ENCODE assay signal across 10 mouse cellular contexts in genomic region chr13:73345102-73345890, GRCm38 (mm10). TPM values are rescaled to one million over a fixed set of nuclear protein-coding genes. Genes with fewer than 3 reads are reported as not detected.
DNase-seq lines count a peak whose midpoint lies in the region; ATAC-seq and TF ChIP-seq lines count a peak whose summit lies in the region.
"Had no signal": no experiment of that assay in that cellular context is flagged by ENCODE, and none has a peak within 500 bp of the region (broad histone marks: within the 10 kb centered on the region; RNA-seq: fewer than 3 reads in every experiment).

No protein-coding gene starts in this region.

- H3K79me2 ChIP-seq in MEL (ENCODE audit: control insufficient read depth, insufficient read depth, low read length, poor library complexity) = no peaks in the 10 kb centered on the region

- TF ChIP-seq CTCF in MEL (IDR thresholded peaks at IDR 0.05 in 2 of 3, conservative IDR thresholded peaks at IDR 0.05 in 1 of 3; ENCODE audit: control insufficient read depth in 1 of 3, insufficient read depth in 1 of 3, low read depth in 2 of 3, low read length in 3 of 3, poor library complexity in 1 of 3, severe bottlenecking in 1 of 3) = peak; percentile 65 to 82 (median 75)

- no peak for DNase-seq in heart, postnatal 14 days
- DNase-seq in A20 (ENCODE audit: low read depth, low spot score) (peak; percentile 59), MEL (ENCODE audit: low read depth, low spot score) (peak; percentile 87), adipocyte (ENCODE audit: low spot score) (no peak)
- peak; percentile 55 for DNase-seq in induced T-regulatory cell, adult 2 months (ENCODE audit: low read depth)
- DNase-seq in urinary bladder, postnatal 36 days (ENCODE audit: low spot score in 2 of 2) = no peak
- DNase-seq in frontal cortex, postnatal 14 days (ENCODE audit: low spot score in 2 of 2) = no peak
- DNase-seq: adrenal gland, adult 8-10 months had no signal

- no peak for TF ChIP-seq POLR2A in MEL (IDR thresholded peaks at IDR 0.05; ENCODE audit: control insufficient read depth in 1 of 2, insufficient read depth in 1 of 2, low read depth in 1 of 2, low read length in 2 of 2, poor library complexity in 1 of 2)

- H3K9me3 ChIP-seq in heart, embryonic 16.5 days (replicated peaks; ENCODE audit: control insufficient read depth, low read length) = no peaks in the 10 kb centered on the region
- no peaks in the 10 kb centered on the region for H3K9me3 ChIP-seq in MEL (replicated peaks; ENCODE audit: insufficient read depth, low read length)
- H3K9me3 ChIP-seq: lung, embryonic 15.5 days had no signal

- peak; percentile 78 to 88 for TF ChIP-seq EP300 in MEL (IDR thresholded peaks at IDR 0.05; ENCODE audit: low read depth in 1 of 2, low read length in 2 of 2)

- intact Hi-C loops in heart, postnatal 14 days (cut with DNase I) = loop anchor here (5.0 to 10.0 kb wide), 2 partner anchors 88 to 180 kb away; no protein-coding TSS in a partner anchor

- no peak for ATAC-seq in heart, embryonic 16.5 days (replicated peaks; ENCODE audit: extremely low read depth, insufficient read depth, low FRiP score)

- H3K4me3 ChIP-seq in heart, embryonic 16.5 days (ENCODE audit: low read length) = peak overlapping the region; percentile 13; the same call in 1 of the 2 replicates
- peak overlapping the region in 1 of 2 experiments; percentile 11; a peak in 1 of 4 replicates for H3K4me3 ChIP-seq in MEL (ENCODE audit: control insufficient read depth in 1 of 2, insufficient read depth in 1 of 2, low read depth in 2 of 2, low read length in 2 of 2)
- H3K4me3 ChIP-seq: lung, embryonic 15.5 days had no signal

- H3K4me1 ChIP-seq in heart, embryonic 16.5 days (ENCODE audit: control insufficient read depth, insufficient read depth, low read length) = peaks cover 3% of the 10 kb centered on the region; the same call in 1 of the 2 replicates
- peaks cover 0 to 3% of the 10 kb centered on the region in 2 experiments; a peak in 1 of 4 replicates for H3K4me1 ChIP-seq in MEL (ENCODE audit: control insufficient read depth in 1 of 2, insufficient read depth in 2 of 2, low read length in 2 of 2)

- H3K9ac ChIP-seq in heart, embryonic 16.5 days (ENCODE audit: low read length) = no peak overlapping the region
- H3K9ac ChIP-seq in MEL (ENCODE audit: control insufficient read depth, low read depth, low read length, poor library complexity, severe bottlenecking) = peak overlapping the region; percentile 35; the same call in 1 of the 2 replicates
- H3K9ac ChIP-seq: lung, embryonic 15.5 days had no signal

- TF ChIP-seq RAD21 in MEL (IDR thresholded peaks at IDR 0.05; ENCODE audit: low read depth, low read length) = peak; percentile 54

- no peaks in the 10 kb centered on the region for H3K27me3 ChIP-seq in heart, embryonic 16.5 days (ENCODE audit: control insufficient read depth, insufficient read depth, low read length)
- H3K27me3 ChIP-seq in MEL (ENCODE audit: control insufficient read depth in 1 of 2, insufficient read depth in 2 of 2, low read length in 2 of 2) = no peaks in the 10 kb centered on the region
- H3K27me3 ChIP-seq: lung, embryonic 15.5 days had no signal

- H3K4me2 ChIP-seq in heart, embryonic 16.5 days (ENCODE audit: low read depth, low read length) = peak overlapping the region; percentile 53
- H3K4me2 ChIP-seq: lung, embryonic 15.5 days had no signal

- WGBS in heart, embryonic 16.5 days = 67% methylated on average over 9 of the region's 9 CpGs

- no peaks in the 10 kb centered on the region for H3K36me3 ChIP-seq in heart, embryonic 16.5 days (ENCODE audit: control insufficient read depth, insufficient read depth)
- peaks cover 0 to 16% of the 10 kb centered on the region in 2 experiments; a peak in 2 of 4 replicates for H3K36me3 ChIP-seq in MEL (ENCODE audit: control insufficient read depth in 1 of 2, insufficient read depth in 2 of 2, low read length in 2 of 2)
- H3K36me3 ChIP-seq: lung, embryonic 15.5 days had no signal

- no peak overlapping the region for H3K27ac ChIP-seq in heart, embryonic 16.5 days (ENCODE audit: low read length)
- H3K27ac ChIP-seq in MEL (ENCODE audit: control insufficient read depth, low read depth, low read length) = no peak overlapping the region

TF ChIP-seq in MEL, 35 proteins besides CTCF, POLR2A, EP300 and RAD21:
- no peak for TF ChIP-seq MAFK (IDR thresholded peaks at IDR 0.05; ENCODE audit: borderline replicate concordance, low read depth, low read length)
- TF ChIP-seq JUND (IDR thresholded peaks at IDR 0.05; ENCODE audit: low read depth, low read length) = peak; percentile 88
- peak; percentile 91 for TF ChIP-seq GATA1 (IDR thresholded peaks at IDR 0.05; ENCODE audit: low read depth, low read length)
- TF ChIP-seq MYB (IDR thresholded peaks at IDR 0.05; ENCODE audit: low read depth, low read length) = no peak
- peak; percentile 81 for TF ChIP-seq MAX (IDR thresholded peaks at IDR 0.05; ENCODE audit: low read length)
- no peak for TF ChIP-seq POLR2AphosphoS2 (IDR thresholded peaks at IDR 0.05; ENCODE audit: low read length)
- TF ChIP-seq CHD1 (IDR thresholded peaks at IDR 0.05; ENCODE audit: low read depth, low read length) = no peak
- no peak for TF ChIP-seq UBTF (IDR thresholded peaks at IDR 0.05; ENCODE audit: borderline replicate concordance, insufficient read depth, low read depth, low read length)
- TF ChIP-seq E2F4 (IDR thresholded peaks at IDR 0.05; ENCODE audit: borderline replicate concordance, low read depth, low read length) = no peak
- 0 out of 2 replicates have a peak, but pooled peaks have one; percentile 19 for TF ChIP-seq ETS1 (IDR thresholded peaks at IDR 0.05; ENCODE audit: low read depth, low read length)
- TF ChIP-seq MAZ (IDR thresholded peaks at IDR 0.05; ENCODE audit: low read depth, low read length) = no peak
- no peak; the same call in 1 of the 2 replicates for TF ChIP-seq ZC3H11A (IDR thresholded peaks at IDR 0.05; ENCODE audit: low read depth, low read length)
- no peak for TF ChIP-seq MEF2A (IDR thresholded peaks at IDR 0.05; ENCODE audit: extremely low read depth, insufficient replicate concordance, low read depth, low read length, poor library complexity, severe bottlenecking)
- peak; percentile 84; the same call in 1 of the 2 replicates for TF ChIP-seq MXI1 (IDR thresholded peaks at IDR 0.05; ENCODE audit: low read depth, low read length)
- TF ChIP-seq KAT2A (conservative IDR thresholded peaks at IDR 0.05; ENCODE audit: low read depth, low read length) = no peak
- TF ChIP-seq ELF1 (IDR thresholded peaks at IDR 0.05; ENCODE audit: low read depth, low read length) = no peak
- TF ChIP-seq ZKSCAN1 (IDR thresholded peaks at IDR 0.05; ENCODE audit: low read depth, low read length) = no peak
- TF ChIP-seq SIN3A (IDR thresholded peaks at IDR 0.05; ENCODE audit: low read length) = peak; percentile 29
- TF ChIP-seq MYC (IDR thresholded peaks at IDR 0.05; ENCODE audit: low read depth, low read length) = peak; percentile 91
- TF ChIP-seq BHLHE40 (IDR thresholded peaks at IDR 0.05; ENCODE audit: borderline replicate concordance, low read depth, low read length) = peak; percentile 50; the same call in 1 of the 2 replicates
- no peak for TF ChIP-seq ZNF384 (IDR thresholded peaks at IDR 0.05; ENCODE audit: low read depth, low read length)
- no peak for TF ChIP-seq USF2 (IDR thresholded peaks at IDR 0.05; ENCODE audit: borderline replicate concordance in 1 of 2, insufficient read depth in 1 of 2, low read depth in 1 of 2, low read length in 2 of 2)
- TF ChIP-seq CHD2 (IDR thresholded peaks at IDR 0.05; ENCODE audit: low read length) = no peak
- no peak for TF ChIP-seq HCFC1 (IDR thresholded peaks at IDR 0.05; ENCODE audit: low read depth, low read length)
- TF ChIP-seq TBP (IDR thresholded peaks at IDR 0.05; ENCODE audit: low read depth, low read length) = 0 out of 2 replicates have a peak, but pooled peaks have one; percentile 10
- TF ChIP-seq NELFE (IDR thresholded peaks at IDR 0.05; ENCODE audit: low read depth, low read length) = no peak
- peak; percentile 79 for TF ChIP-seq RCOR1 (IDR thresholded peaks at IDR 0.05; ENCODE audit: low read depth, low read length)
- TF ChIP-seq GABPA (IDR thresholded peaks at IDR 0.05; ENCODE audit: low read depth, low read length) = no peak
- peak; percentile 43; the same call in 1 of the 2 replicates for TF ChIP-seq SMC3 (IDR thresholded peaks at IDR 0.05; ENCODE audit: low read depth, low read length)
- peak; percentile 74 for TF ChIP-seq TAL1 (IDR thresholded peaks at IDR 0.05; ENCODE audit: low read length)
- TF ChIP-seq NRF1 (IDR thresholded peaks at IDR 0.05; ENCODE audit: insufficient read depth, low read depth, low read length, poor library complexity, severe bottlenecking) = no peak
- TF ChIP-seq POLR2AphosphoS5 (IDR thresholded peaks at IDR 0.05; ENCODE audit: borderline replicate concordance, low read depth, low read length) = no peak
- peak; percentile 60 for TF ChIP-seq TCF12 (IDR thresholded peaks at IDR 0.05; ENCODE audit: low read depth, low read length)
- TF ChIP-seq ZMIZ1 (IDR thresholded peaks at IDR 0.05; ENCODE audit: low read depth, low read length) = no peak
- TF ChIP-seq USF1 (IDR thresholded peaks at IDR 0.05; ENCODE audit: low read depth, low read length) = peak; percentile 78

RNA-seq across cellular contexts. Expression of gene Ndufs6, which starts 17.0 kb away (rescaled TPM):
- 798 and 819 TPM in 2 replicates for polyA plus RNA-seq in heart, embryonic 16.5 days (2015; fragmentation: Nextera tagmentation; extraction: Ambion mirVana)
- 1,000 to 10,000 TPM; 1,008 to 1,014 TPM for total RNA-seq in heart, postnatal 14 days (2021)
- 248 and 266 TPM in 2 replicates for total RNA-seq in MEL (2012; rRNA removed)
- polyA plus RNA-seq in MEL (2012; ENCODE audit: insufficient read depth in 1 of 2, insufficient read length in 2 of 2, low read depth in 1 of 2, low replicate concordance in 2 of 2, missing spikeins in 1 of 2) = 100 to 1,000 TPM in 1 of 2 experiments, not detected in 1; 276 TPM

RNA-seq across cellular contexts. Expression of gene Mrpl36, which starts 17.0 kb away (rescaled TPM):
- polyA plus RNA-seq in heart, embryonic 16.5 days (2015; fragmentation: Nextera tagmentation; extraction: Ambion mirVana) = 138 TPM in 2 replicates
- total RNA-seq in heart, postnatal 14 days (2021) = 10 to 100 TPM; 41.8 to 42.8 TPM
- total RNA-seq in MEL (2012; rRNA removed) = 140 and 142 TPM in 2 replicates
- polyA plus RNA-seq in MEL (2012; ENCODE audit: insufficient read depth in 1 of 2, insufficient read length in 2 of 2, low read depth in 1 of 2, low replicate concordance in 2 of 2, missing spikeins in 1 of 2) = 100 to 1,000 TPM in 1 of 2 experiments, not detected in 1; 147 TPM

Comparison
In these comparisons a context has a peak if more than half of its experiments do, and no peak if none do; other contexts are left out.
1. DNase-seq: peak in A20 (single experiment), MEL (single experiment) and induced T-regulatory cell, adult 2 months (single experiment); none in heart, postnatal 14 days (0 of 2), adipocyte (single experiment), urinary bladder, postnatal 36 days (0 of 2) and frontal cortex, postnatal 14 days (0 of 2).